Mouse (Mus musculus) C2C12 (cell line): ENCODE data around the gene Mymk.

Experiments
- CEBPB ChIP-seq: IDR thresholded peaks from one replicate; pipeline ENCODE4 v1.6.1; 2011; ENCODE audit warnings: low read depth, mild to moderate bottlenecking, control low read depth, moderate library complexity
- CTCF ChIP-seq: IDR thresholded peaks from one replicate; pipeline ENCODE4 v1.5.1; 2011; ENCODE audit not compliant: control insufficient read depth, insufficient read depth, insufficient read length
- MAX ChIP-seq: IDR thresholded peaks from one replicate; pipeline ENCODE4 v1.6.1; 2011; ENCODE audit warnings: mild to moderate bottlenecking, control low read depth
- USF1 ChIP-seq: IDR thresholded peaks from one replicate; pipeline ENCODE4 v1.6.1; 2011; ENCODE audit warnings: low read depth, mild to moderate bottlenecking, control low read depth, moderate library complexity

GRCm38 (mm10) chr2:27022612-27023011 lies 49.4 kb downstream of the Mymk start:
- no peak for TF ChIP-seq MAX
- no peak for TF ChIP-seq CTCF
- no peak for TF ChIP-seq USF1
- no peak for TF ChIP-seq CEBPB
